Mouse (Mus musculus): ENCODE measurements around the gene Dffb.

DNA sequence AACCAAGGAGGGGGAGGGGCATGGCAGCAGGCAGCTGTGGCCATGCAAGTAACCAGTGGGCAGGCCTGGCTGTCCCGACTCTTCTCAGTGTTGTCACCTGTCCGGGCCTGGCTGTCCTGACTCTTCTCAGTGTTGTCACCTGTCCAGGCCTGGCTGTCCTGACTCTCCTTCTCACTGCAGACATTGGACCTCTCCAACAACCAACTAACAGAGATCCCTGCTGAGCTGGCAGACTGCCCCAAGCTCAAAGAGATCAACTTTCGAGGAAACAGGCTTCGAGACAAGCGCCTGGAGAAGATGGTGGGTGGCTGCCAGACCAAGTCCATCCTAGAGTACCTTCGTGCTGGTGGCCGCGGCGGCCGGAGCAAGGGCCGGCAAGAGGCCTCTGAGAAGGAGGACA, 40.5 kb upstream of the Dffb start:
- TF ChIP-seq POLR2A (IDR thresholded peaks at IDR 0.05; ENCODE audit: borderline replicate concordance, extremely low read depth, insufficient read depth, insufficient read length, poor library complexity, severe bottlenecking) (no peak), CTCF (IDR thresholded peaks at IDR 0.05; ENCODE audit: borderline replicate concordance, extremely low read depth, insufficient read depth, insufficient read length) (no peak)

All from brain, embryonic 14.5 days (tissue).